Mouse (Mus musculus) T-cell, adult 2 months (primary cell): ENCODE data around the gene Dnajc5.

Source experiments
- DNase-seq: peaks from one replicate; pipeline ENCODE4 v3.0.0; 2022; ENCODE audit warnings: low spot score

Gene Dnajc5

DNA sequence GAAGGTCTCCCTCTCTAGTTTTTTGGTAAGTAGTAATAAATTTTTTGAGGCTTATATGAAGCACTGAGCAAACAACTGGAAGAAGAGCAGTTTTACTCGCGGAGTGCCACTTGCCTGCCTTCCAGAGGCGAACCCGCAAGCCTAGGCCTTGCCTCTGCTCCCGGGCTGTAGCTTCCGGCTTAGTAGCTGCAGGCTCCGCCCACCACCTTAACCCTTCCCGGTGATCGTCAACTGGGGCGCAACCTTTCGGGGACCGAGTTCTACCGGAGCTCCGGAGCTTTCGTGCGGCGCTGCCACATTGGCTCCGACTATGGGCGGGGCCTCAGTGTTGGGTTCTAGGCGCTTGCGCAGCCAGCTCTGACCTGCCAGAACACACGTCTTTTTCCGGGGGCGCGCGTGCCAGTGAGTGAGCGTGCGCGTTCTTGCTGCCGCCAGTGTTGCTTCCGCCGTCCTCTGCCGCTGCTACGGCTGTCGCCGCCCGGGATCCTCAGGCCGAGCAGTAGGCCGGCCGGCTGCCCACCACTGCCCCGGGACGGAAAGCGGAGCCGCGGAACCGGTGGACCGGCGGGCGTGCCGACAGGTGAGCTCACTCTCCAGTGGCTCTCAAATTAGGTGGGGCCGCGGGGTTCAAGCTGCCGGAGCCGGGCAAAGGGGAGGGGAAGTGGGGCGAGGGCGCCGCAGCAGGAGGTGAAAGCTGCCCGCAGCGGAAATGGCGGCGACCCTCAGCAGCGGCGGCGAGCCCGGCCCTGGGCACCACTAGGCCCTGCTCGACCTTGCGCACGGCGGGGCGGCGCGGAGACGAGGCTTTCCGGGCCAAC, at the start of gene Dnajc5:
Dnajc5 (plus strand) TSS at position 368 of the 818 bp plus-strand sequence.
- peak; percentile 98 for DNase-seq

DNA sequence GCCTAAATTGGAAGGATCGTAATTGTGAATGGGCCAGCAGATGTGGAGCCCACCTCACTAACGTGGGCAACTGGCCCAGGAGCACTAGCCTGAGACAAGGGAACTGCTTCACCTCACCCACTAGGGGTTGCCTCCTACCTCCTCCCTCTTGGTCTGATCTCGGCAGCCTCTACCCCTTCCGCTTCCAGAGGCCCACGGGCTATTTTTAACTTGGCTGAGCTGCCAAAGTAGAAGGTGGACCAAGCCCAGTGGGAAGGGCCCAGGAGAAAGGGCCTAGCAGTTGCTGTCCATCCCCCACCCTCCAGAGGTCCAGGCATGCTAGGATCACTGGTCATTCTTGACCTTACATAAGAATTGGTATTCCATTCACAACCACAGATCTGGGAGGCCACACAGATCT, 49.0 kb upstream of the Dnajc5 start:
- no peak for DNase-seq

DNA sequence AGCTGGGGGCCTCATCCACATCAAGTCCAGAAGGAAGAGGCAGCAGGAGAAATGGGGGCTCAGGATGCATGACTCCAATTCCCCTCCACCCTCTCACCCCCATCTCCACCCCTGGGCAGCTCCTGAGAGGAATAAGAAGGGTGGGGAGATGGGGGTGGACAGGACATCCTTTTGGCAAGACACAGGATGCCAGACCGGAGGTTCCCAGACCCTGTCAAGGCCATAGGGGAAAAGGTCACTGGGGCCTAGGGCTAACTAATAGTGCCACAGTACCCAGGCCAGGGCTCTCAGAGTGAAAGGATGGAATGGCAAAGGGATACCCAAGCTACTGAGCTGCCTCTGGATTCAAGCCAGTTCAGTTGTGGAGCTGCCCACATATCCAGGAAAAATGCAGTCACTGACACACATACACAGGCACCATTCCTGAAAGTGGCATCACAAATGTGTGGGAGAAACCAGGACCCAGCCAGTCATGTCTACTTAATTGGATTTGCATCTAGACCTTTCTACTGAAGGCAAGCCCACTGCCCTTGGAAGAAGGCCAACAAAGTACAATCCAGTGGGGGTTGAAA, 47.9 kb upstream of the Dnajc5 start:
- no peak for DNase-seq

DNA sequence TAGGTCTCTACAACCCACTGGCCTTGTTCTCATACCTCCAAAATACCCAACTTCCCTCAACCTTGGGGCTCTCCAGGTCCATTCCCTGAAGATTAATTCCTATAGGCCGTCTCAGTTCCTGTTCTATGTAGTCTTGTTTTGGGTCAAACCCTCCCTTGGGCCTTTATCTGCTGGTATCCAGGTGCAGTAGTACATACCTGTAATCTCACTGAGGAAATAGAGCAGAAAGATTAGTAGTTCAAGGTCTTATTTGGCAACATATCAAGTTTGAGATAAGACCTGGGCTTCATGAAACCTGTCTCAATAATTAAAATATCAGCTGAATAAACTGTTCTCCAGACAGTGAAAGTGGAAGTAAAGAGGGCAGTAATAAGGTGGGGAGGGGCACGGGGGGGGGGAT, 37.2 kb upstream of the Dnajc5 start:
- DNase-seq, result no peak

DNA sequence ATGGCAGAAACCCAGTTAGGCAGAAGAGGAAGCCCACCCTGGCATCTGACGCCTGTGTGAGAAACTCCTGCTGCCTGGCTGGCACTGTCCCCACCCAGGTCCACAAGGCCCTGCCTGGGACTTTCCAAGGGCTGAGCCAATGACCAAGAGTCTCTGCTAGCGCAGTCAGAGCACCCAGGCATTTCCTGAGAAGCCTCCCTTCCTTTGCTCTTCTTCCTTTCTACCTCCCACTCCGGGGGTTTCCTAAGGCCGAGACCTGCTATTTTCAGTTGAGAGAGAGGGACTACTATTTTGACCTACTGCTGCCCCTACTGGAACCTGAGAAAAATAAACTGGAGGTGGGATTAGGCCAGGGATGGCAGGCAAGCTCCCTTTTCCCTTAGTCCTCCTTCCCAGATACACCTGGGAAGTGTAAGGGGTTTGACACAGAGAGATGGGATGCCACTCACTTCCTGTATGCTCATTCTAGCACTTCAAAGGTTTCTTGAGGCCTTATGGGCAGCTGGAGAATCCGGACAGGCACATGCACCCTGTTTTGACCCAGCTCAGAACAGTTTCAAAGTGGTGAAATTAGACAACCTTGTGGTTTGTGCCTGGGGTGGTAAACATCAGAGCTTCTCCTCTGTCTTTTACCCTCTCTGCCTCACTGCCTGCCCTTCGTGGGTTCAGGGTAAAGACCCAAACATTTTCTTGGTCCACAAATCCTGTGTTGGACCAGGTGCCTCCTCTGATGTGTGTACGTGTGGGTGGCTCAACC, 36.5 kb upstream of the Dnajc5 start:
- peak; percentile 79 for DNase-seq

DNA sequence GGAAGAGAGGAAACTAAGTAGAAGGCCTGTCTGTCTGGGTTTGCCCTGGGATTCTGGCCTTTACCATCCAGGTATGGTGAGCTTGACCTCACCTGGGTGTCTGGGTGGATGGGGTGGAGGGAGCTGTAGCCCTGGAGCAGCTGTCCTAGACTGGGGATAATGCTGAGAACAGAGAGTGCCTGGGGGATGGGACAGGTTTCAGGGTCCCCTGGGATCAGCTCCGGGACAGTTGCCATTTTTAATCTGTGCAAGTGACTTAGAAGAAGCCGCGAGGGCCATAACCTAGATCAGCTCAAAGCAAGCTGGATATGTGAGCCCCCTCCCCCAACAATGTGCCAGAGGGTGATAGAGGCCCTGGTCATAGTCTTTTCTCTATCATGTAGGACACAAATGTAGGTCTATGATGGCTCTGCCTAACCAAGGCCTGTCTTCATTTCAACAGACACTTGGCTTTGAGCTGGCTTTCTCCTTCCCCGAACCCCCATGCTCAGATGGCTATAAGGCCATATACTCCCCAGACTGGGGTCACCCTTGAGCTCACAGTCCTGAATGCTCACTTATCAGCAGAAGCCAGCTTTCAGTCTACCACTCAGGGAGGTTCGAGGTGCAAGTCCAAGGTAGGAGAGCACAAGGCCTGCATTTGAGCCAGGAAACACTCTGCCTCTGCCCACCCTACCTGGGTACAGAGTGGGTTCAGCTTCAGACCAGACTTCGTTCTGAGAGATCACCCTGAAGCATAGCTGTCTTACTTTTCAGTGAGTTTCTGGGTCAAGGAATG, 35.6 kb upstream of the Dnajc5 start:
- no peak for DNase-seq

DNA sequence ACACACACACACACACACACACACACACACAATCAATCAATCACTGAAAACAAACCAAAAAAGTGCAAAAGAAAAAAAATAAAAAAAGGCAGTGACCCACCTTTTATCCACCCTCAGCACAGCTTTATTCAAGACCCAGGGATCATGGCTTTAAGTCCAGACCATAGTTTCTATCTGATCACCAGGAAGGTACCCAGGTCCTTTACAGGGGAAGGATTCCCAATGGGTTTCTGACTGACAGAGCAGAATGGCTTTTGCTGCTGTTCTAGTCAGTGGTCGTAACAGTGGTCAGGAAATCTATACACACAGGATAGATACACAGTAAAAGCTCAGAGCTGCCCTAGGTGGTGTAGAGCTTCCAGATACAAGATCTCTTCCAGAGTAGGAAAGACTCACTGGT, 34.5 kb upstream of the Dnajc5 start:
- DNase-seq, result no peak

DNA sequence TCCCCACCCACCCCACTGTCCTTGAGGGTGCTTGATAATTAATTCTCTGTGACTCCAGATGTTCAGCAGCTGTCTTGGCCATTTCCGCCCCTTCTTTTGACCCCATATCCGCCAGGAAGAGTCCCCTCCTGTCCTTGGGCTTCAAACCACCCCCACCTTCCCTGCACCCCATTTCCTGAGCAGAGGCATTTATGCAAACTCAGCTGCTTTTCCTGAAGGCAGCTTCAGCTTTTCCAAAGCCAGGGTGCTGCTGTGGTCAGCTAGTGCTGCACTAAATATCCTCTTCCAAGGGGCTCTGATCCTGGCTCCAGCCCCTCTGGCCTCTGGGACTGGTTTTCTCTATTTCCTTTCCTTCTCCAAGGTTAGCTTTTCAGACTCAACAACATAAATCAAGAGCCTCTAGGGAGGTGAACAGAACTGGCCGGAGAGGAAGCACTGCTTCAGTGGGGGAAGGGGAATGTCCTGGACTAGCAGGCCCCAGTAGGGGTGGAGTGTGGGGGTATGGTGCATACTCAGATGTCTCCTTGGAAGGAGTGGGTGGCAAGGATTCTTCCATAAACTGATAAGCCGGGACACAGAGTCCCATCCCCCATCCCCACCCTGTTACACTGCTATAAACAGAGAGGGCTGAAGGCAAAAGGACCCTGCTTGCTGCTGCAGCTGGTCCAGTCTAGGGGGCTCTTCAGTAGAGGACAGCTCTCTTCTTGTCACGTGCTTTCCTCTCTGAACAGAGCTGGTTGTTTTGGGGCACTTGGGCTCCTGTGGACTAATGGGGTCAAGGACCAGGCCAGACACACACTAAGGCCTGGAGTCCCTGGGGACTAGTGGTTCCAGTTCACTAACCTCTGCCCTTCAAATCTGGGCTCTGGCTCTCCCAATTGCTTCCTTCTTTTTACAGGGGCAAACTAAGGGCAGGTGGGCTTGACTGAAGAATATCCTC, 32.7 kb upstream of the Dnajc5 start:
- DNase-seq, result no peak

DNA sequence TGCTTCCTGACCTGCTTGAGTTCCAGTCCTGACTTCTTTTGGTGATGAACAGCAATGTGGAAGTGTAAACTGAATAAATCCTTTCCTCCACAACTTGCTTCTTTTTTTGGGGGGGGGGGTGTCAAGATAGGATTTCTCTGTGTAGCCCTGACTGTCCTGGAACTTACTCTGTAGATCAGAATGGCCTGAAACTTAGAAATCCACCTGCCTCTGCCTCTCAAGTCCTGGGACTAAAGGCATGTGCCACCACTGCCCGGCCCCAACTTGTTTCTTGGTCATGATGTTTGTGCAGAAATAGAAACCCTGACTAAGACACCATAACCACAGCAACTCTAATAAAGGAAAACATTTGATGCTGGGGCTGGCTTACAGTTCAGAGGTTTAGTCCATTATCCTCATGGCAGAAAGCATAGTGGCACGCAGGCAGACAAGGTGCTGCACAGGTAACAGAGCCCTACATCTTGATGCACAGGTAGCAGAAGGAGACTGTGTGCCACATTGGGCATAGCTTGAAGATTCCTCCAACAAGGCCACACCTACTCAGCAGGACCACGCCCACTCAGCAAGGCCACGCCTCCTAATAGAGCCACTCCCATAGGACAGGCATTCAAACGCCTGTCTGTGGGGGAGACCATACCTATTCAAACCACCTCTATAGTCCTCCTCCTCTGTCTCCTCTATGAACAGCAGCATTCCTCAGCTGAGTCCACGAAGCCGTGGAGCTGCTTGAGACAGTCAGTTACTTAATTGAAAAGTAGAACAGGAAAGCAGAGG, 28.7 kb upstream of the Dnajc5 start:
- peak; percentile 48 for DNase-seq

DNA sequence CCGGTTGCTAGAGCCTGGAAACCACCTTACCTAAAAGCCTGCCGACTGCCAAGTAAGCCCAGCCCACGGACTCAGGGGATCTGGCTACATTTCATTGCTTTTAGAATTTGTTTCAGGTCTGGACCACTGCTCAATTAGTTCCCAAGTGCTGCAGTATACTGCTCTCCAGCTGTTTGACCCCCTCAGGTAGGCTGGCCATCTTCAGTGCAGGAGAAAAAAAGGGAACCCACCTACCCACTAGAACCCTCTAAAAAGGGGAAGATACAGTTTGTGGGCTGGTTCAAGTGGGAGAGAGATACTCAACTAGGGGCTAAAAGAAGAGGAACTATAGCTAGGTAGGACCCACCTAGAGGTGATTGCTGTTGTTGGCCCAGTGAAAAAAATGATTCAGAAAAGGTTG, 28.1 kb upstream of the Dnajc5 start:
- no peak for DNase-seq

DNA sequence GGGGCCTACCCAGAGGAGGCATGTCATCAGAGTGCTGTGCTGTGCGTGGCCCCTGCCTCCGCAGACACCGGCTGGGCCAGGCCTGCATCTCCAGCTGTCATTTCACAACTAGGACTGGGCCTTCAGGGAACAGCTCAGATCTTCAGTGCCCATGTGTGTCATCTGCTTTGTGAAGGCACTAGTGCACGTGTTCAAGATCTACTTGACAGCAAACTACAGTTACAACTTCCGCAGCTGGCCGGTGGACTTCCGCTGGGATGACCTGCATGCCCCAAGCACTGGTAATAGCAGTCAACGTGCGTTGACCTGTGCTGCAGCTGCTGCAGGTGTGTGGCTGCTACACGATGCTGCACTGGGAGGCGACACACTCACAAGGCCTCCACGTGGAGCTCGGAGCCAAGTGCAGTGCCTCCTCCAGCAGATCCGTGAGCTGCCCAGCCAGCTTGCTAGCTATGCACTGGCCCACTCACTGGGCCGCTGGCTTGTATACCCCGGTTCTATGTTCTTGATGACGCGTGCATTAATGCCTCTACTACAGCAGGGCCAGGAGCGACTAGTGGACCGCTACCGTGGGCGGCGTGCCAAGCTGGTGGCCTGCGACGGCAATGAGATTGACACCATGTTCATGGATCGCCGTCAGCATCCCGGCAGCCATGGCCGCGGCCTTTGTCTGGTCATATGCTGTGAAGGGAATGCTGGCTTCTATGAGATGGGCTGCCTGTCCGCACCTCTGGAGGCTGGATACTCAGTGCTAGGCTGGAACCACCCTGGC, 26.9 kb upstream of the Dnajc5 start, which contains the start of gene Abhd16b:
Abhd16b (plus strand) TSS at position 51 of the 772 bp plus-strand sequence.
- no peak for DNase-seq

DNA sequence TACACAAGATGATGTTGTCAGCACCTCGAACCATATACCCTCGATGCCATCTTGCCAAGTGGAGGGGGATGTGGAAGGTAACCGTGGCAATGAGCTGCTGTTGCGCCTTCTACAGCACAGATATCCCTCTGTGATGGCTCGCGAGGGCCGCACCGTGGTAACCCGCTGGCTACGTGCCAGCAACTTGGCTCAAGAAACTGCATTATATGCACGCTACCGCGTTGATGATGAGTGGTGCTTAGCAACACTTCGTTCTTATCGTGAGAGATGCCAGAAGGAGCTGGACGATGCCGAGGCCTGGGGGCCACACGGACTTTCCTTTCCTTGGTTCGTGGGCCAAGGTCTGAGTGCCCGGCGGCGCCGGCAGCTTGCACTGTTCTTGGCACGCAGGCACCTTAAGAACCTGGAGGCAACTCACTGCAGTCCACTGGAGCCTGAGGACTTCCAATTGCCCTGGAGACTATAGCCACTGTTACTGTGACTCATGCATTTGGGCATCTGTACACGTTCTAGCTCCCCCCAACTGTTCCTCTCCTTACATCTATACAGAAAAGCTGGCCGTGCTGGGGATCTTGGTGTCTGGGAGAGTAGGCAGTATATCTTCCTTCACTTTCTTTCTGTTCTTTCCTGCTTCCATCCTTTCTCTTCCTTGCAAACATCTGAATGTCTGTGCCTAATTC, 25.9 kb upstream of the Dnajc5 start:
- DNase-seq, result no peak

DNA sequence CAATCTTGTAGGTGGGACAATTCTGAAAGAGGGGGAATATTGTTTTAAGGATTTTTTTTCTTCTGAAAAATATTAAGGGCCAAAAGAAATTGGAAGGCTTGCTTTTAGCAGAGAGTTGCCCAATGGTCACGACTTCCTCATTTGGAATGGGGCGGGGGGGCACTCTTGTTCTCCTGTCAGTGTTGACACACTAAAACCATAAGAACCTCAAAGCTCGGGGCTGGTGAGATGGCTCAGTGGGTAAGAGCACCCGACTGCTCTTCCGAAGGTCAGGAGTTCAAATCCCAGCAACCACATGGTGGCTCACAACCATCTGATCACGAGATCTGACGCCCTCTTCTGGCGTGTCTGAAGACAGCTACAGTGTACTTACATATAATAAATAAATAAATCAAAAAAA, 24.4 kb upstream of the Dnajc5 start:
- peak; percentile 23 for DNase-seq

DNA sequence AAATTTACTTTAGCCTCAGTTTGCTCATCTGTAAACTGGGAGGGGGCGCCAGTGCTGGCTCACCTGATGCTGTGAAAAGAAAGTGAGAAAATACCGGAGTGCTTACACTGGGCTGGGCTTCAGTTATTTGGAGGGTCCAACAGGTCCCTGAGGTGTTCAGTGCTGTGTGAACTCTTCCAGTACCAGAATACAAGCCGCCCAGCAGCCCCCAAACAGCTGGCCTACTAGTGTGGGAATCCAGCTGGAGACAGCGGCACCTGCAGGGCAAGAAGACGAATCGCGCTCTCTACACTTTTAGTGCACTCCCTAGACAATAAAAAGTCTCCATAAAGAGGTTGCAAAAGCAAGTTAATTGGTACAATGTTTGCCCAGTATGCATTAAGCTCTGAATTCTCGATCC, 24.0 kb upstream of the Dnajc5 start:
- peak; percentile 73 for DNase-seq

DNA sequence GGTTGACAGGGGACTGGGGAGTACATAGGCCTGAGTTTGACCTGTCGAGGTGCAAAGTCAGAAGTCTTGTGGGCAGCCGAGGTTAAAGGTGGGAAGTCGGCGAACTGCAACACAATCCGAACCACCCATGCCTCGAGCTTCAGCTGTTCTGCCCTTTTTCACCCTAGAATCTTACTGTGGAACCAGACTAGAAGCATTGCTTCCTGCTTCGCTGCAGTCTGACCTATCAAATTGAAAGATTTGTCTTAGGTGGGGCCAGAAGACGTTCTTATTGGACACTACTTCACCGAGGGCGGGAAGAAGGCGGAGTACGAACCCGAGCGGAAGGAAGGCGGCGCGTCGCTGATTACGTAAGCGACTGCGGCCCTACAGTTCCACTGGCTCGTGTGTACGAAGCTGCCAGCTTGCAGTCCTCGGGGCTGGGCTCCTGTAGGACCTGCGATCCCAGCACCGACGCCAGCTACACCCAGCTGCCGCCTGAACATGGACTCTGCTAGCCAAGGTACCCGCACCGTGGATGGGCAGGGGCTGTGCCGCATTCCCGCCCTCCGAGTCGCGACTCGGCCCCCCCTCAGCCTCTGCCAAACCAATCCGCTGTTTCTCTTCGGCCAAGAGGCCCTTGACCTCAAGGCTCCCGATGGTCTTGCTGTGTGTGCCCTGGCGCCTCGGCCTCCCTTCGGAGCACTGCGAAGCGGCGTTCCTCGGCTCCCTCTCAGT, 23.3 kb upstream of the Dnajc5 start, which contains the start of gene Tpd52l2:
Tpd52l2 (plus strand) TSS at position 312 of the 717 bp plus-strand sequence.
- DNase-seq, result peak; percentile 93

DNA sequence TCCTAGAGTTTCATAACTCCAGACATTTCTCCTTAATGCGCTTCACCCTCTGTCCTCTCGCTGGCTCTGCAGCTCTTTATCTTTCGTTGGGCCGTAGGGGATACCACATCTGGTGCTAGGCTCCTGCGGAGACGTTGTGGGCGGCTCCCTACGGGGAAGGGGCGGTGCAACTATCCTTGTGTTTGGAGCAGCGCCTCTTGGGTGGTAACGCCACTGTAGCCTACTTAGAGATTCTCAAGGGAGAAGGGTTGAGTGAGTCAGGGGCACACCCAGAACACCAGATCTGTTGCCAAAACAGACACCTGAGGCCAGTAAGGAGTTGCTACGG, 22.8 kb upstream of the Dnajc5 start:
- peak; percentile 73 for DNase-seq

DNA sequence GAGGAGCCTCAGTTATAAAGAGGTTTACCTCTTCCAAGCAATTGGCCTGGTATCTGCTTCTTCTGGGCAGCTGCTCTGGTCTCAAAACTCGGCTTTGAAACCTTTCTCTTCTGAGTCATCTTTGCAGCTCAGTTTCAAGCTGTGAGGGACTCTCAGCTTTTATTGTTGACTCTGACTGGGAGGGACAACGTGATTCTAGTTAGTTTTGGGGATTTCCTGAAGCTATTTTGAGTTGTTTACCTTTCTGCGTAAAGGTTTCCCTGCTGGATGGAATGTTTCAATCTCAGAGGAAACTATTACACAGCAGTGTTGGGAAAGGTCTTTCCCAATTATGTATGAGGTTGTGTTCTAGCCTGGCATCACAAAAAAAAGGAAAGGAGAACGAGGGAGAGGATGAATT, 21.6 kb upstream of the Dnajc5 start:
- DNase-seq, result no peak

DNA sequence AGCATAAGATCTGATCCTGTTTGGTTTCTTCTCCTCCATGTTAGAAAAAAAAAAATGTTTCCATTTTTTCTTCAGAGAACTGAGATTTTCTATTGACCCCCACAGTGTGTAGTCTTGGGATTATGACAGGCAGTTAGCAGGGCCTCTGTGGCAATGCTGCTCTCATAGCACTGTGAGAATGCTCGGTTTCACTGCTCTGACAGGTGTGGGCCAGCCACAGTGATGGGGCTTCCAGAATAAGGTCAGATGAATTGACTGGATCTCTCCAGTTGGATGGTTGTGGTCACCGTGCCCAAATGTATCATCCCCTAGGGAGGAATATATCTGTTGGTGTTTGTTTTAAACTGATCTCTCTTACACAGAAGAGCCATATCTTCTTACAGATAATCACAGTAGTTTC, 11.1 kb upstream of the Dnajc5 start:
- no peak for DNase-seq
